Mouse (Mus musculus) cerebellum, postnatal 14 days (tissue): ENCODE data around the gene Rgma.

ENCODE experiments used
- DNase-seq, 2 experiments: peaks; one replicate each; pipeline ENCODE4 v3.0.0; 2021; ENCODE audit warnings: mixed read lengths in 2 of 2

Gene Rgma

GRCm38 (mm10) chr7:73371587-73372321 is 3.6 kb upstream of the Rgma start:
- no peak for DNase-seq

GRCm38 (mm10) chr7:73372352-73372970 is 2.8 kb upstream of the Rgma start:
- DNase-seq: peak; percentile 59 to 61

- DNase-seq: peak; percentile 67 to 69
Measured at GRCm38 (mm10) chr7:73374727-73375126, 582 bp upstream of the Rgma start.

DNA sequence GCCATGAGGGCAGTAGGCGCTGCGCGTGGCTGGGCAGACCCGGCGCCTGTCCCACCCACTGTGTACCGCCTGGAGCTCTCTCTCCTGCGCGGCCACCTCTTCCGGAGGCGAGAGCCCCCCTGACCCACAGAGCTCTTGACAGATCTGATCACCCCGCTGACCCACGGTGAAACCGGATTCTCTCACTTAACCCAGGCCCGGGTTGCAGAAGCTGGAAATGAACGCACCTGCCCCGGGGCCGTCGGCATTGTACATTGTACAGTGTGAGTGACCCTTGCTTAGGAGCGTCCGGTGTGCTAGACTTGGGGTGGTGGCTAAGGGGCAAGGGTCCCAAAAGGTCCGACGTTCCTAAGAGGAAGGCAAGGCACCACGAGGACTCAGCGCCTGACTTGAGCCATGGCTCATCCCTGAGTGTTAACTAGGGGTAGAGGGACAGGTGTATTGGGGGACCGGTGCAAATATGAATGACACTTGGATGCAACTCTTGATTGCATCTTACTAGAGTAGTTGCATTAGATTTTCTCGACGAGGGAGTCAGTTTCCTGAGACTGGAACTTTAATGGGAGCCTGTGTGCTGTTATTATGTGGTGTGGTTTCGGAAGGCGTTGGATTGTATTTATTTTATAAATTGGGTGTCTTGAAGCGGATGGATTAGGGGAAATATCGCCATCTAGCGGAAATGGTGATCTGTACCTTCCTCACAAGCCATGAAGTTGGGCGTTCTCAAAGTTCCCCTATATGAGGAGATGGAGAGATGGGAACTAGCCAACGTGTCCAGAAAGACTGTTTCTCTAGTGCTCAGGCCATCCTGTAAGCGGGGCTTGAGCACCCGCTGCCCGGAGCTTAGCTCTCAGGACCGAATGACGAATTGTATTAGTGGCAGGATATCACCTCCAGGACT is 1.0 kb downstream of the Rgma start:
- peak; percentile 84 to 89 for DNase-seq

DNA sequence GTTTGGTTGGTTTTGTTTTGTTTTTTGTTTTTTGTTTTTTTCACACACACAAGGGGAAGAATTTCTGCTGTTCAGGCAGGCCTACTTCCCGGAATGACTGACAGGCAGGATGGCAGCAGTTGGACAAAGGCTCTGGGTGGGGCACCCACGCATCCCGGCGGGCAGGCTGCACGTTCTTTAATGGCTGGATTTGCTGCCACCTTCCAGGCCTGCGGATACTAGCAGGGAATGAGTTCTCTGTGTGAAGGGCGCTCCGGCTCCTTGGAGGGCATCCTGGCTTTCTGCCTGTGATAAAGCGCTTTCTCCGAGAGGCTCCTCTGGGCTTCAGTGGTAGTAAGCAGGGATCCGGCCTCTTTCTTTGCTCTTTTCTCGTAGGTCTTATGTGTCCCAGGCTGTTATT is 2.0 kb downstream of the Rgma start:
- DNase-seq: no peak

DNA sequence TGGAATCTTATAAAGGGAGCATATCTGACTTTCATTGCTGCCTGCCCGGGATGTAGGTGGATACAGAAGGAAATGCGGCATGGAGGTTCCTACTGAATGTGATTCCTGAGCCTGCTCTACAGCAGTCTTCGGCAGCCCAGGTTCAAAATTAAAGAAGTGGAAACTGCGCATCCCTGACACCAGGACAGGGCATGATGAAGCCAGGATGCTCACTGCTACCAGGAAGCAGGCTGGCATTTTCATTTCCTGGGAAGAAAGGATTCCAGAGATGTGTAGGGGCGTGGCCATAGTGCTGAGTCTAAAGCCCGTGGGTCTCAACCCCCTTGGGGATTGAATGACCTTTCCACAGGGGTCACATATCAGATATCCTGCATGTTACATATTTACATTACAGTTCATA is 2.7 kb downstream of the Rgma start:
- DNase-seq: no peak

DNA sequence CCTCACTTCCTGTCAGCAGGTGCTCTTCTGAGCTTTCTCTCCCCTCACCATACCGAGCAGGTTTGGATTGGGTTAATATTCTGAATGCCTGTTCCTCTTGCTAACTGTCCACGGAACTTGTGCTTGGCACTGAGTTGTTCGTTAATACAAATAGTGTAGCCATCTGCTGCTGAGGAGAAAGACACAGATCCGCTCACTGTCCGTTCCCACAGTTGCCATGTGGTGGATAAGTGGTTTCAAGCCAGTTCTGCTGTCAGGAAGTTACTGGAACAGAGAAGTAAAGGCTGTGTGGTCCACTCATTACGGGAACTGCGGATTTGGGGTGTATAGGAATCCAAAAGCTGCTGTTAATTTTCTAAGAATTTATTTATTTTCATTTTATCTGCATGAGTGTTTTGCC is 7.5 kb downstream of the Rgma start:
- no peak for DNase-seq

DNA sequence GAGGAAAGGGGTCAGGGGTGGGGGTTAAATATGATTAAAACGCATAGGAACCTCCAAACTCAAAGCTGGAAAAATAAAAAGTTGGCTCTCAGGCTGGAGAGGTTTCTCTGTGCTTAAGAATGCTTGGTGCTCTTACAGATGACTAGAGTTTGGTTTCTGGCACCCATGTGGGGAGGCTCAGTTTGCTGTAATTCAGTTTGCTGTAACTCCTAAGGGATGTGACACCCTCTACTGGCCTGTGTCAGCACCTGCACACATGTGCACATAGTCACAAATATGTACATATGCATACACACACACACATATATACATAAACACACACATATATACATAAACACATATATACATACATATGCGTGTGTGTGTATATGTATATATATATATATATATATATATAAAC is 13.6 kb downstream of the Rgma start:
- DNase-seq: no peak

GRCm38 (mm10) chr7:73389419-73389818 is 14.1 kb downstream of the Rgma start:
- DNase-seq: no peak

GRCm38 (mm10) chr7:73389871-73390294 is 14.6 kb downstream of the Rgma start:
- no peak for DNase-seq

GRCm38 (mm10) chr7:73390426-73391001 is 15.2 kb downstream of the Rgma start:
- DNase-seq: no peak

DNA sequence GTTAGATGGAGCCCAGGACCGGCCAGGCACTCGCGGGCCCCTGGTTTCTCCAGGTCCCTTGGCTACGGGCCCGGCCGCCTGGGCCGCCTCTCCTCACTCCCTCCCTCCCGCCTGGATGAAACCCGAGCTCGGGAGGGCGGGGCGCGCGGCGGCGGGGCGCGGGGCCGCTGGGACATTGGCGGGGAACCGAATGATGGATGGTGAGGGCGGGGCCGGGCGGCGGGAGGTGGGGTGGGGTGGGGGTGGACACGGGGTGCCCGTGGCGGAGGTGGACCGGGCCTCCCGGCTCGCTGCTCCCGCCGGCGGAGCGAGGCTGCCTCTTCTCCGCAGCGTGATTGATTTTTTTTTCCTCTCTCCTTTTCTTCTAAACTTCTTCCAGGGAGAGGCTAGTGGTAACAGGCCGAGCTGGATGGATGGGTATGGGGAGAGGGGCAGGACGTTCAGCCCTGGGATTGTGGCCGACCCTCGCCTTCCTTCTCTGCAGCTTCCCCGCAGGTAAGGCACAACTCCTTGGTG is 15.8 kb downstream of the Rgma start:
- peak; percentile 67 to 73 for DNase-seq

DNA sequence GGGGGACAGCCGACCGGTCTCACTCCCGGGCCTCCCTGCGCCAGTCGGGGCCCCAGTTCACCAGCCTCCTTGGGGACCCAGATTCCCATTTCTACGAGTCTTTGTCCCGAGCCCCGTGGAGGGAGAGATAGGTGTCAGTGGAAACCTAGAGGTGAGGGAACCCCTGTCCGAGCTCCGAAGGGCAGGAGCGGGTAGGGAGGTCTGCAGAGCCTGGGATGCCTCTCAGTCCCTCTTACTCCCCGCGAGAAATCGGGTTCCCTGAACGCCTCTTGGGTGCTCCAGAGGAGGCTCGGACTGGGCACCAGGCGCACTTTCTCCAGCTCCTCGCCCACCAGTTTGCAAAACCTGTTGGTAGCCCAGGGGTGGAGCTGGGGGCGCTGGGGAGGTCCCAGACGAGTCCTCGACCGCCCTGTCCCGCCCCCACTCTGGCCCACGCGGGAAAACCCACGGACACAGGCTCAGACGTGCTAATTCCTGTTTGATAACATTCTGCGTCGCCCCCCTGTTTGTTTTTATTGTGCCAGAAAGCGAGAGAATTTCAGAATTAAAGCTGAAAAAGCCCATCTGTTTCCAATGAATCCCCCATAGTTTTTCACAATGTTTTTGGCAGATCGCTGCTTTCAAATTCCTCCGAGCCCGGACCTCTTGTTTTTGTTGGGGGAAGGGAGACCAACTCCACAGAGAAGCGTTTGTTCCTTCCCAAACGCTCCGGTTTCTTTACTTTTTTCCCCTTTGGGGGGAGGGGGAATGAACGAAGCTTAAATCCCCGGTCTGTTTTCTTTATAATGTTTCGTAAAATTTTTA is 16.4 kb downstream of the Rgma start:
- DNase-seq: peak in 1 of 2 experiments; percentile 39

DNA sequence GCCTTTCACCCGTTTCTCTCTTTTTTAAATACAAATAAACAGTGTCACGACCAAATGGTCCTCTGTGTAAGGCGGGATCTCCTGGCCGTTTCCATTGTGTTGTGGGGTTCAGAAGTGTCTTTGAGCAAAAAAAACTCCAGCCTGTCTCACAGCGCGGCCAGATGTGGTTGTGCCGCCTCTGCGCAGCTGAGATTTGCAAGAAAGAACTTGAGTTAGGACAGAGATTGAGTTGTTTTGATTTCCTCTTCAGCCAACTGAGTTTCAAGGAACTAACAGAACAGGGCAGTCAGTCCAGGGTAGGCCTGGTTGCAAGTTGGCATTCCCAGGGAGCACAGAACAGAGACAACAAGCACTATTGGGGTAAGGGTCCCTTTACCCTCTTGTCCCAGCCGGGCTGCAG is 17.1 kb downstream of the Rgma start:
- no peak for DNase-seq

DNA sequence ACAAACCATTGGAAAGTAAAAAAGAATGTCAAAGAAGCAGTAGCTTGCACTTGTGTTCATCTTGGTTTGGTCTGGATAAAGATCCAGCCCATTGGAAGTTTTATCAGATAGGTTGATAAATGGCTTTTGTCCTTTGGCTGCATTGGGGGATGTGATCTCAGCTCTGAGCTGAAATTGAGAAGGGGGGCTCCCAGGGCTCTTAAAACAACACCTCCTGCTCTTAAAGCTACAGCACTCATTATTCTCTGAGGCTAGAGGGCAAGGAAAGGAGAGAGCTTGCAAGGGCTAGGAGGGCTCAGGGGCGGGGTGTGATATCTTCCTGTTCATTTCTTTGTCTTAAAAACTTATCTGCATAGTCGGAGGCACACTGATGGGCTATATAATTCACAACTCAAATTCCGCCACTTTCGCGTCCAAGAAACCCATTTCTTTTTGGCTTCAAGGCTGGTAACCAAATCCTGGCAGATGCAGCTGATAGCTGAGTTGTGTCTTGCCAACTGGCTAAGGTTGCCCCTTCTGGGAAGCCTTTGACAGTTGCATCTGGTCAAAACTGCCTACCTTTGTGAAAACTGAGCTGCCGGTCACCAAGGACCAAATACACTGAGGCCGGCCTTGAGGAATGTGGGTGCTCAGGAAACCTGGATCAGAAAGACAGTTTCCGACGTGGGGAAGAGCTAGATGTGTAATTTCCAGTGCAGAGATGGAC is 18.2 kb downstream of the Rgma start:
- DNase-seq: no peak

DNA sequence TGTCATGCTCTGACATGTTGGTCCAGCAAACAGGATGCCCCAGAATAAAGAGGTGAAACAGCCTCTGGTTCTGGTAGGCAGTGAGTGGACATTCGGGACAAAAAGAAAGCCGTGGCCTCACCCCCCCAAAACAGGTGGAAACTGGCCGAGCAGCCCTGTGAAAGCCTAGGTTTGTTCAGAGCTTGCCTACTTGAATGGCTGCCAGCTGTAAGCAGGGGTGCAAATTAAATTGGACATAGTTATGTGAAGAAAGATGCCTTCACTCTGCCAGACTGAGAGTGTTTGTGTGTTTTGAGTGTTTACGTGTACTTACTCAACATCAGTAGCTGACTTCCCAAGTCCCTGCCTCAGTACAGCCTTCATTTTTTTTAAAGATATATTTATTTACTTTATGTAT is 18.7 kb downstream of the Rgma start:
- DNase-seq: no peak

- peak in 1 of 2 experiments; percentile 63 for DNase-seq
Measured at GRCm38 (mm10) chr7:73398319-73398718, 23.0 kb downstream of the Rgma start.

- no peak for DNase-seq
Measured at GRCm38 (mm10) chr7:73398806-73399442, 23.6 kb downstream of the Rgma start.

GRCm38 (mm10) chr7:73399501-73400044 is 24.3 kb downstream of the Rgma start:
- DNase-seq: peak; percentile 86 to 93
